Mouse (Mus musculus) heart, adult 2 months (tissue): Measurements from ENCODE around the gene Fosb.

ENCODE experiments used
- CTCF ChIP-seq: fragments of 200-600 bp; IDR thresholded peaks from 2 replicates; pipeline ENCODE4 v1.8.1; 2022; ENCODE audit warnings: antibody characterized with exemption, mild to moderate bottlenecking, moderate library complexity
- EP300 ChIP-seq: fragments of 200-500 bp; IDR thresholded peaks from 2 replicates; pipeline ENCODE4 v1.6.1; 2011; ENCODE audit warnings: low read depth, low read length, control low read depth; ENCODE audit not compliant: insufficient read depth
- POLR2A ChIP-seq: fragments of 200-500 bp; IDR thresholded peaks from 2 replicates; pipeline ENCODE4 v1.6.1; 2011; ENCODE audit warnings: mild to moderate bottlenecking, low read depth, low read length, control low read depth; ENCODE audit not compliant: insufficient read depth

GRCm38 (mm10) chr7:19338596-19338995 is 28.7 kb upstream of the Fosb start:
- no peak for TF ChIP-seq CTCF
- no peak for TF ChIP-seq POLR2A
- TF ChIP-seq EP300 = no peak
